In the genomic region with DNA sequence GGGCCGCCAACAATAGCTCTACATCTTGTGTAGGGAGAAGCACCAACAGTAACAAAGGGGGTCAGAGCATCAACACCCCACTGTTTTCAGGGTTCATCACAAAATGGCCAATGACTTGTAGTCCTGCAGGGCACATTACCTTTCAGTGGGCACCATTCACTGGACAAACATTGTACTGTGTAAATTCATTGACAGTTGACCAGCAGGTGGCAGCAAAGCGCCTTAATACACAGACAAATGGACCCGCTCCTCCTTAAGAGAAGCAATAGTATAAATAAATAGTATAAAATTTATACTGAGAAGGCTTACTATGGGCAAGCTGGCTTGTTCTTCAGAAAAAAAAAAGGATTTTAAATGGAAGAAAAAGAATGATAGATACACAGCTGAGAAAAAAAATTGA, we compare ENCODE assay signal across 9 mouse cellular contexts. TPM values are rescaled to one million over a fixed set of nuclear protein-coding genes. Genes with fewer than 3 reads are reported as not detected.
A peak's percentile ranks its signal among the peaks of the same experiment; 100 is the strongest.
DNase-seq lines count a peak whose midpoint lies in the region; TF ChIP-seq lines count a peak whose summit lies in the region.
"Had no signal": no experiment of that assay in that cellular context is flagged by ENCODE, and none has a peak within 500 bp of the region (broad histone marks: within the 10 kb centered on the region; RNA-seq: fewer than 3 reads in every experiment).

No protein-coding gene starts in this region.

- H3K9ac ChIP-seq in ES-E14 (ENCODE audit: insufficient read depth, low read depth, low read length, poor library complexity, severe bottlenecking), result no peak overlapping the region
- H3K9ac ChIP-seq: midbrain, embryonic 12.5 days had no signal

- H3K4me1 ChIP-seq in ES-E14 (ENCODE audit: control insufficient read depth in 2 of 2, insufficient read depth in 2 of 2, low read length in 2 of 2, poor library complexity in 1 of 2), result no peaks in the 10 kb centered on the region
- H3K4me1 ChIP-seq: midbrain, embryonic 12.5 days had no signal

- peak in 1 of 2 experiments; percentile 36 for DNase-seq in layer of hippocampus, adult 2 months (ENCODE audit: low spot score in 2 of 2)
- no peak for DNase-seq in layer of hippocampus, postnatal 36 days
- peak; percentile 75 for DNase-seq in ES-E14 (ENCODE audit: low read depth, low spot score)
- DNase-seq in adrenal gland, adult 18-20 months (ENCODE audit: low spot score in 2 of 2), result peak; percentile 61 to 73
- peak; percentile 54 for DNase-seq in embryo, embryonic 9.5 days (ENCODE audit: extremely low spot score)
- peak; percentile 36 for DNase-seq in large intestine, adult 2 months (ENCODE audit: low read depth, low spot score)
- peak; percentile 81 for DNase-seq in naive thymus-derived CD4-positive, alpha-beta T cell, adult 2 months (ENCODE audit: low read depth)
- DNase-seq in yolk sac, embryonic 10.5 days (ENCODE audit: low spot score), result peak; percentile 15

- no peak overlapping the region for H3K27ac ChIP-seq in layer of hippocampus, adult 2 months
- no peak overlapping the region for H3K27ac ChIP-seq in ES-E14 (ENCODE audit: insufficient read depth, low read depth, low read length, poor library complexity, severe bottlenecking)
- H3K27ac ChIP-seq: midbrain, embryonic 12.5 days had no signal

- H3K4me3 ChIP-seq in layer of hippocampus, adult 2 months, result no peak overlapping the region
- no peak overlapping the region for H3K4me3 ChIP-seq in ES-E14 (ENCODE audit: insufficient read depth in 1 of 2, low read depth in 1 of 2, low read length in 2 of 2, poor library complexity in 1 of 2, severe bottlenecking in 1 of 2)
- H3K4me3 ChIP-seq: midbrain, embryonic 12.5 days had no signal

- H3K36me3 ChIP-seq in ES-E14 (ENCODE audit: control insufficient read depth, insufficient read depth, low read length, poor library complexity, severe bottlenecking), result no peaks in the 10 kb centered on the region
- H3K36me3 ChIP-seq: midbrain, embryonic 12.5 days had no signal

- in situ Hi-C loops in ES-E14 (cut with MboI; ENCODE audit: low sequenced_read_pairs in 2 of 2, unreplicated experiment in 2 of 2), result loop anchor here in 1 of 2 experiments (10.0 kb wide), 1 partner anchor 283 kb away; no protein-coding TSS in a partner anchor

- TF ChIP-seq CTCF in layer of hippocampus, adult 2 months (conservative IDR thresholded peaks at IDR 0.05), result peak; percentile 80

- H3K9me3 ChIP-seq in ES-E14 (ENCODE audit: control insufficient read depth, insufficient read depth, low read depth, low read length), result no peaks in the 10 kb centered on the region
- H3K9me3 ChIP-seq: midbrain, embryonic 12.5 days had no signal

- 61% methylated on average over 3 of the region's 3 CpGs for WGBS in large intestine, adult 2 months

TF ChIP-seq in ES-E14, 5 proteins besides CTCF, POLR2A, EP300 and RAD21:
- TF ChIP-seq ZC3H11A (IDR thresholded peaks at IDR 0.05; ENCODE audit: borderline replicate concordance, low read depth, low read length) (peak; percentile 40), MAFK (IDR thresholded peaks at IDR 0.05; ENCODE audit: insufficient read depth, low read depth, low read length) (no peak)

RNA-seq across cellular contexts. Expression of gene Ncoa6, which starts 8.3 kb away (rescaled TPM):
- 10 to 100 TPM; 70.4 to 76.3 TPM for total RNA-seq in layer of hippocampus, adult 2 months (2021)
- 10 to 100 TPM; 59.2 to 75.4 TPM for total RNA-seq in layer of hippocampus, postnatal 36 days (2021)
- 9.5 and 10.4 TPM in 2 replicates for total RNA-seq in ES-E14 (2012; rRNA removed)
- total RNA-seq in adrenal gland, adult 18-20 months (2021), result 10 to 100 TPM; 33.3 to 39.4 TPM
- 12.4 and 38.9 TPM in 2 replicates for polyA plus RNA-seq in large intestine, adult 2 months (2012; rRNA removed)

RNA-seq across cellular contexts. Expression of gene Acss2, which starts 35.7 kb away (rescaled TPM):
- total RNA-seq in layer of hippocampus, adult 2 months (2021), result 10 to 100 TPM; 62.6 to 70.8 TPM
- 10 to 100 TPM; 64.8 to 67.6 TPM for total RNA-seq in layer of hippocampus, postnatal 36 days (2021)
- 5.3 and 8.4 TPM in 2 replicates for total RNA-seq in ES-E14 (2012; rRNA removed)
- total RNA-seq in adrenal gland, adult 18-20 months (2021), result 100 to 1,000 TPM in 1 of 2 experiments, 10 to 100 TPM in 1; 83.3 to 368 TPM
- polyA plus RNA-seq in large intestine, adult 2 months (2012; rRNA removed), result 23.4 and 32.2 TPM in 2 replicates

RNA-seq across cellular contexts. Expression of gene Ggt7, which starts 36.0 kb away (rescaled TPM):
- total RNA-seq in layer of hippocampus, adult 2 months (2021), result 100 to 1,000 TPM; 114 to 124 TPM
- total RNA-seq in layer of hippocampus, postnatal 36 days (2021), result 100 to 1,000 TPM; 108 to 111 TPM
- total RNA-seq in ES-E14 (2012; rRNA removed), result 3.6 and 5.2 TPM in 2 replicates
- 1 to 10 TPM; 3.0 to 4.7 TPM for total RNA-seq in adrenal gland, adult 18-20 months (2021)
- polyA plus RNA-seq in large intestine, adult 2 months (2012; rRNA removed), result 4.6 and 6.0 TPM in 2 replicates

Comparison
In these comparisons a context has a peak if more than half of its experiments do, and no peak if none do; other contexts are left out.
1. DNase-seq: peak in ES-E14 (single experiment), adrenal gland, adult 18-20 months (2 of 2), embryo, embryonic 9.5 days (single experiment), large intestine, adult 2 months (single experiment), naive thymus-derived CD4-positive, alpha-beta T cell, adult 2 months (single experiment) and yolk sac, embryonic 10.5 days (single experiment); none in layer of hippocampus, postnatal 36 days (0 of 2).
2. RNA of gene Ggt7, which starts 36.0 kb away (total RNA-seq): 114 to 124 TPM in layer of hippocampus, adult 2 months and 108 to 111 TPM in layer of hippocampus, postnatal 36 days; 3.0 to 4.7 TPM in adrenal gland, adult 18-20 months and 3.6 to 5.2 TPM in ES-E14; every median in the first group is over 10 times any median in the second.